Mouse (Mus musculus) forebrain, embryonic 13.5 days (tissue): ENCODE measurements around the gene Ankrd44. TPM values are rescaled to one million over a fixed set of nuclear protein-coding genes. Genes with fewer than 3 reads are reported as not detected.

Experiments
- ATAC-seq: fragments of 200-750 bp; cut with Nextera tagmentation; 2 replicates; pipeline ENCODE4 v1.8.0; 2017
- H3K27ac ChIP-seq: fragments of 300-500 bp; sonication (generic); 2 replicates; pipeline ENCODE4 v1.5.1; 2015; ENCODE audit warnings: inconsistent platforms, mild to moderate bottlenecking, moderate library complexity
- H3K27me3 ChIP-seq: fragments of 300-500 bp; sonication (generic); 2 replicates; pipeline ENCODE4 v1.6.1; 2015; ENCODE audit warnings: mild to moderate bottlenecking, inconsistent platforms
- H3K36me3 ChIP-seq: fragments of 300-500 bp; sonication (generic); 2 replicates; pipeline ENCODE4 v1.6.1; 2015; ENCODE audit warnings: mild to moderate bottlenecking, inconsistent platforms; ENCODE audit not compliant: poor library complexity, severe bottlenecking
- H3K4me1 ChIP-seq: fragments of 300-500 bp; sonication (generic); 2 replicates; pipeline ENCODE4 v1.6.1; 2015; ENCODE audit warnings: inconsistent platforms
- H3K4me2 ChIP-seq: fragments of 300-500 bp; sonication (generic); 2 replicates; pipeline ENCODE4 v1.6.1; 2015; ENCODE audit warnings: inconsistent platforms, mild to moderate bottlenecking, moderate library complexity
- H3K4me3 ChIP-seq: fragments of 300-500 bp; sonication (generic); 2 replicates; pipeline ENCODE4 v1.5.1; 2015; ENCODE audit warnings: mild to moderate bottlenecking, inconsistent platforms
- H3K9ac ChIP-seq: fragments of 300-500 bp; sonication (generic); 2 replicates; pipeline ENCODE4 v1.6.1; 2015; ENCODE audit warnings: mild to moderate bottlenecking, inconsistent platforms
- H3K9me3 ChIP-seq: fragments of 300-500 bp; sonication (generic); replicated peaks from 2 replicates; pipeline ENCODE4 v1.6.1; 2016; ENCODE audit warnings: inconsistent platforms
- WGBS: fragments of 180-500 bp; shearing (Covaris S2); methylation state at CpG from one replicate; pipeline ENCODE4 v1.1.7; 2015; 5-methylcytosine and 5-hydroxymethylcytosine counted together
- polyA plus RNA-seq: library from polyadenylated mRNA; unstranded; fragments of >200 nt; fragmentation: Nextera tagmentation; extraction: Ambion mirVana; gene quantifications from 2 replicates; pipeline ENCODE4 v1.2.1, GENCODE M21; 2015

Ankrd44 gene
- polyA plus RNA-seq, 1 experiment from 2014 or later: 15.7 TPM

DNA sequence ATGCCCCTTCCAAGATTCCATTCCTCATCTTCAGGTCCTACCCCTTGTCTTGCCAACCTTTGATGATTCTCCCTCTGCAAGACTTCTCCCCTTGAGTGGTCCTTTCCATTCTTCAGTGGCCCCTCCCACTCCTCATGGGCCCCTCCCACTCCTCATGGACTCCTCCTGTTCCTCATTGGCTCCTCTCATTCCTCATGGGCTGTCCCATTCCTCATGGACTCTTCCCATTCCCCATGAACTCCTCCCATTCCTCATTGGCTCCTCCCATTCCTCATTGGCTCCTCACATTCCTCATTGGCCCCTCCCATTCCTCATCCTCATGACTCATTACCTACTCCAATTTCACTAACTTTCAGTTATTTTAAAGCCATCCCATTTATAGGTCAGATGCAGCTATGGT, 166.3 kb downstream of the Ankrd44 start:
- Histone ChIP-seq H3K4me3 (no peak overlapping the region), H3K4me1 (peaks cover 15% of the 10 kb centered on the region), H3K9ac (no peak overlapping the region), H3K27ac (no peak overlapping the region), H3K4me2 (no peak overlapping the region), H3K27me3 (no peaks in the 10 kb centered on the region), H3K36me3 (no peaks in the 10 kb centered on the region), H3K9me3 (no peaks in the 10 kb centered on the region)
- ATAC-seq: no peak

DNA sequence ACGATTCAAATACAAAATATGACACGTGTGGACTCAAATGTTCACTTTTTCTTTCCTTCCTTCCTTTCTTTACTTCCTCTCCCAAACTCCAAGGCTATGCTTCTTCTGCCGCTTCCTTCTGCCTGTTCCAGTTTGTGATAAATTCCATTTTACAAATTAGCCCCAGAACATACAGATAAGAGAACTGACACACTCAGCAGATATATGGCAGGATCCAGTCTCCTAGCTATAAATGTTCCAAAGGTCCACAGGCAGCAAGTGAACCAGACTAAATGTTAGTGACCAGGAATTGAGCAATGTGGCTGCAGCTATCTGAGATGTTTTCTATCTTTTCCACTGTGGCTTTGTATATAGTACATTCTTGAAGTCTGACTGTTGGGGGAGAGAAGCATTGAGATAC, 168.9 kb downstream of the Ankrd44 start:
- H3K27ac ChIP-seq: no peak overlapping the region
- WGBS: 90% methylated on average over 3 of the region's 3 CpGs

DNA sequence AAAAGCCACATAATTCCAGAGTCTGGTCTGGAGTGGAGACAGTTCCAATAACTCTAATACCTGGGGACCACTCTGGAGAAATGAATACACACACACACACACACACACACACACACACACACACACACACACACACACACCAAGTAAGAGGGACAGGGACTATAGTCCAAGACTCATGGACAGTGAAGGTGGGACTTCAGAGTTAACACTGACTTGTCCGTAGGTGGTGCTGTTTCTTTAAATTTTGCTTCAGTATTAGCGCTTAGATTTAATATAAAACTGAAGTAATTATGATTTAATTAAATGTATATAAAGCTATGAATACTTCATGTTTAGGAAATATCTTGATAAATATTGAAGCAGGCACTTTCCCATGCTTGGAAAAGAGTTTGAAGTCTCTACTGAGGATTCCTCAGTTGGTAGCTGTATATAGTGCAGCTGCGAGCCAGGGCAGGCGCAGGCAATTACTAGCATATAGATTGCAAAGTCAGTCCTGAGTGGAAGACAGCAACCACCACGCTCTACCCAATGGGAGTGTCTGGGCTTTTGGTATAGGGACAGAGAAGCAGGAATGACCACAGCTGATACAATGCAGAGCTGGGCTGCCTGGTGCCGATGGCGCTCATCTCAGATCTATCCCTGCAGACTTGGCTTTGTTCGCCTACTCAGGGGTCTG, 170.4 kb downstream of the Ankrd44 start:
- ATAC-seq: no peak

More for the DNA sequence above, 168.9 kb downstream of the Ankrd44 start:
- no peaks in the 10 kb centered on the region for H3K27me3 ChIP-seq
- H3K4me3 ChIP-seq: no peak overlapping the region
- no peaks in the 10 kb centered on the region for H3K9me3 ChIP-seq
- H3K9ac ChIP-seq: no peak overlapping the region
- ATAC-seq: no peak
- no peak overlapping the region for H3K4me2 ChIP-seq
- H3K36me3 ChIP-seq: no peaks in the 10 kb centered on the region
- peaks cover 8% of the 10 kb centered on the region for H3K4me1 ChIP-seq

DNA sequence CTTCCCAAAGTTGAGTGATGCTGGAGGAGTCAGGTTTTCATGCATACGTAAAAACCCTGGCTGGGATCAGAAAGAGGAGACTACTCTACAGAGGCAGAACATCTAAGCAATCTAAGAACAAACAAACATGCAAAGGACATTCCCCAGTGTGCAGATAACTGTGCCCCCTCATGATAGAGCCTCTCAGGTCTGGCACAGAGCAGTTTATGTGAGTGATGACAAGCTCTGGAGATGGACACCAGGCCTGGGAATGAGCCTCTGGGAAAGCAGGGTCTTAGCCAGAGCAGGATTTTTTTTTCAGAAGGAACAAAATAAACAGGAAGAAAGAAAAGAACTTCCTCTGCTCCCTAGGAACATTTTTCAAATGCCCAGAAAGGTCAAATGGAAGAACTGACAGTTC, 176.2 kb downstream of the Ankrd44 start:
- WGBS: 96% methylated on average over 1 of the region's 1 CpGs
- H3K4me1 ChIP-seq: no peaks in the 10 kb centered on the region
- H3K27ac ChIP-seq: no peak overlapping the region
- no peak overlapping the region for H3K9ac ChIP-seq
- H3K4me3 ChIP-seq: no peak overlapping the region
- H3K27me3 ChIP-seq: no peaks in the 10 kb centered on the region
- no peak overlapping the region for H3K4me2 ChIP-seq
- no peaks in the 10 kb centered on the region for H3K9me3 ChIP-seq
- no peak for ATAC-seq
- H3K36me3 ChIP-seq: no peaks in the 10 kb centered on the region

More for the DNA sequence above, 170.4 kb downstream of the Ankrd44 start:
- H3K36me3 ChIP-seq: no peaks in the 10 kb centered on the region
- no peaks in the 10 kb centered on the region for H3K4me1 ChIP-seq
- H3K27me3 ChIP-seq: no peaks in the 10 kb centered on the region
- 81% methylated on average over 8 of the region's 8 CpGs for WGBS
- H3K9me3 ChIP-seq: no peaks in the 10 kb centered on the region
- no peak overlapping the region for H3K27ac ChIP-seq
- no peak overlapping the region for H3K9ac ChIP-seq
- no peak overlapping the region for H3K4me2 ChIP-seq
- no peak overlapping the region for H3K4me3 ChIP-seq

DNA sequence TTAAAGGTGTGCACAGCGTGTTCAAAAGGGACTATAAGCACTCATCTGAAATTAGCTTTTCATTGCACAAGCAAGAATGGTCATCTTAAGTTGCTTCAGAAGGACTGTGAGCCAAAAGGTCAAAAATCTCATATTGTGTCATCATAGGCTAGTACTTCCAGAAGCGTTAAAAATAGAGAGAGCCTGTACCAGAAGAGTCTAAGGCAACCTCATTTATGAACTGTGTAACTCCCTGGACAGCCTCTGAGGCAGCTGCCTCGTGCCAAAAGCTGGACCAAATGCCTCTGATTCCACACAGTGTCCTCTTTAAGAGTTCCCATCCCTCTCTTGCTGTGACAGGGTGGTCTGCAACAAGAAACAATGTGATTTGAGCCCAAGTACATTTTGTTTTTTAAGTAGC, 176.7 kb downstream of the Ankrd44 start:
- H3K4me2 ChIP-seq: no peak overlapping the region

DNA sequence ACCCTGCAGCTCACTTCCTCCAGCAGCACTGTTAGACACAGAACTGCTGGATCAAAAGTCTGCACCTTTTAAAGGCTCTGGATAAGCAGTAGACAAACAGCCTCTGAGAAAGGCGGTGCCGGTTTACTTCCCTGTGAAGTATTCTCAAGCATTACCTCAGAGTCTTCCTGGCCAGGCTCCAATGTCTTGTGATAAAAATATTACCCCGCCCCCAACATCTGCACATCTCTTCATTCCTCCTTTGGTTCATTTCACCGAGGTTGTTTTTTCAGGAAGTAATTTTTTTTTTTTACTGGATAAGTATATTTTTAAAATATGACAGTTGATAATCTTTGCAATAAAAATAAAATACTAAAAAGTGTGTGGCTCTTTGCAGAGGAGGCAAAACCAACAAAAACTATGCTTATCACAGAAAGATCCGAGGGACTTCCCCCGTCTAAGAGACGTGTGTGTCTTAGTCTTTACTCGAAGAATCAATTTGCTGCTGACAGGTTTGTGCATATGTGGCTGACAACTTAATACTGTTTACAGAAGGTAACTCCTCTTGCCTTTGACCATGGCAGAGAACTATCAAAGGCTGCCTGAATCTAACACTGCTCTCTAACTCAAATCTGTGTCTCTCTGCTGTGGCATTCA, 178.3 kb downstream of the Ankrd44 start:
- Histone ChIP-seq H3K9ac (no peak overlapping the region), H3K4me2 (no peak overlapping the region), H3K4me3 (no peak overlapping the region), H3K9me3 (no peaks in the 10 kb centered on the region), H3K36me3 (no peaks in the 10 kb centered on the region), H3K27ac (no peak overlapping the region; the same call in 1 of the 2 replicates), H3K4me1 (no peaks in the 10 kb centered on the region), H3K27me3 (no peaks in the 10 kb centered on the region)
- 70% methylated on average over 8 of the region's 8 CpGs for WGBS
- ATAC-seq: no peak

More for the DNA sequence above, 176.7 kb downstream of the Ankrd44 start:
- H3K4me3 ChIP-seq: no peak overlapping the region
- no peak for ATAC-seq
- no peaks in the 10 kb centered on the region for H3K9me3 ChIP-seq
- H3K27me3 ChIP-seq: no peaks in the 10 kb centered on the region
- no peak overlapping the region for H3K9ac ChIP-seq
- no peak overlapping the region for H3K27ac ChIP-seq
- no peaks in the 10 kb centered on the region for H3K4me1 ChIP-seq
- 83% methylated on average over 3 of the region's 3 CpGs for WGBS
- H3K36me3 ChIP-seq: no peaks in the 10 kb centered on the region

- Histone ChIP-seq H3K9me3 (no peaks in the 10 kb centered on the region), H3K36me3 (no peaks in the 10 kb centered on the region), H3K4me1 (no peaks in the 10 kb centered on the region), H3K4me3 (no peak overlapping the region), H3K4me2 (no peak overlapping the region), H3K27ac (no peak overlapping the region), H3K27me3 (no peaks in the 10 kb centered on the region), H3K9ac (no peak overlapping the region)
- ATAC-seq: no peak
Observed at GRCm38 (mm10) chr1:54745666-54746065, 180.5 kb downstream of the Ankrd44 start.

- Histone ChIP-seq H3K27ac (no peak overlapping the region), H3K4me1 (peaks cover 10% of the 10 kb centered on the region; the same call in 1 of the 2 replicates), H3K36me3 (no peaks in the 10 kb centered on the region), H3K9ac (no peak overlapping the region), H3K4me2 (no peak overlapping the region), H3K9me3 (no peaks in the 10 kb centered on the region), H3K27me3 (no peaks in the 10 kb centered on the region), H3K4me3 (no peak overlapping the region)
- WGBS: 88% methylated on average over 5 of the region's 5 CpGs
- ATAC-seq: no peak
Observed at GRCm38 (mm10) chr1:54744171-54744570, 182.0 kb downstream of the Ankrd44 start.

- H3K27me3 ChIP-seq: no peaks in the 10 kb centered on the region
- no peak overlapping the region for H3K4me3 ChIP-seq
- no peak overlapping the region for H3K4me2 ChIP-seq
- no peak overlapping the region for H3K9ac ChIP-seq
- no peaks in the 10 kb centered on the region for H3K36me3 ChIP-seq
- no peaks in the 10 kb centered on the region for H3K9me3 ChIP-seq
- 0 out of 2 replicates have a peak, but pooled peaks have one; percentile 21 for ATAC-seq
- no peak overlapping the region for H3K27ac ChIP-seq
- 85% methylated on average over 8 of the region's 8 CpGs for WGBS
- H3K4me1 ChIP-seq: peaks cover 15% of the 10 kb centered on the region
Observed at GRCm38 (mm10) chr1:54743072-54743471, 183.1 kb downstream of the Ankrd44 start.

DNA sequence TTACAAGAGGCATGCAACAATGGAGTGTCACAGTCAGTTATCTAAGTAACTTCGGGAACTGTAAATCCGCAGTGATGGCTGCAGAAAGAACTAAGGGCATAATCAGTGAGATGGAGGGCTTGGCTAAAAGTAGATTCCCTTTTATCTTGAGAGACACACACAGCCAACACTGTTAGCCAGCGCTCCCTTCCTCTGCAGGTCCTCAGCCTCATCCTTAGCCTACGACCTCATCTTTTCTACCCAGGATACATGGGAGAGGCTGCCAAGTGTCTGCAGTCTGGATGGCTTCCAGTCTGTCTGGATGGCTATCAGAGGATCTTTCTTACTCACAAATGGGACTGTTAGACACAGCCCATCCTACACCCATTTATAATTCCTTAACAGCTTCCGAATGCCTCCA, 185.3 kb downstream of the Ankrd44 start:
- Histone ChIP-seq H3K9ac (no peak overlapping the region), H3K4me1 (peaks cover 17% of the 10 kb centered on the region), H3K4me3 (no peak overlapping the region), H3K27ac (no peak overlapping the region), H3K36me3 (no peaks in the 10 kb centered on the region), H3K27me3 (no peaks in the 10 kb centered on the region), H3K4me2 (no peak overlapping the region), H3K9me3 (no peaks in the 10 kb centered on the region)
- WGBS: 80% methylated on average over 5 of the region's 5 CpGs
- no peak for ATAC-seq

GRCm38 (mm10) chr1:54737472-54737871, 188.7 kb downstream of the Ankrd44 start:
- H3K4me1 ChIP-seq: peaks cover 30% of the 10 kb centered on the region
- peak overlapping the region; percentile 72; the same call in 1 of the 2 replicates for H3K27ac ChIP-seq
- H3K36me3 ChIP-seq: no peaks in the 10 kb centered on the region
- H3K27me3 ChIP-seq: no peaks in the 10 kb centered on the region
- H3K9ac ChIP-seq: no peak overlapping the region
- H3K9me3 ChIP-seq: no peaks in the 10 kb centered on the region
- WGBS: 86% methylated on average over 3 of the region's 3 CpGs
- H3K4me2 ChIP-seq: no peak overlapping the region
- no peak overlapping the region for H3K4me3 ChIP-seq
- no peak for ATAC-seq

- 63% methylated on average over 17 of the region's 17 CpGs for WGBS
- Histone ChIP-seq H3K9me3 (no peaks in the 10 kb centered on the region), H3K4me1 (peaks cover 29% of the 10 kb centered on the region), H3K36me3 (no peaks in the 10 kb centered on the region), H3K9ac (no peak overlapping the region), H3K4me3 (no peak overlapping the region), H3K4me2 (no peak overlapping the region), H3K27me3 (no peaks in the 10 kb centered on the region), H3K27ac (peak overlapping the region; percentile 51)
- peak; percentile 73 for ATAC-seq
Observed at GRCm38 (mm10) chr1:54734917-54735664, 191.1 kb downstream of the Ankrd44 start.
